Mouse (Mus musculus) lung, embryonic 14.5 days (tissue): ENCODE measurements around the gene Tns3. TPM values are rescaled to one million over a fixed set of nuclear protein-coding genes. Genes with fewer than 3 reads are reported as not detected.

Experiments
- ATAC-seq: fragments of 200-750 bp; cut with Nextera tagmentation; 2 replicates; pipeline ENCODE4 v1.8.0; 2017; ENCODE audit warnings: mild to moderate bottlenecking, moderate TSS enrichment, moderate library complexity; ENCODE audit not compliant: insufficient read depth
- DNase-seq: peaks from one replicate; pipeline ENCODE4 v3.0.0-alpha.2; 2015
- H3K27ac ChIP-seq: fragments of 300-500 bp; sonication (generic); 2 replicates; pipeline ENCODE4 v1.5.1; 2014; ENCODE audit warnings: low read depth, mild to moderate bottlenecking, moderate library complexity
- H3K27me3 ChIP-seq: fragments of 300-500 bp; sonication (generic); 2 replicates; pipeline ENCODE4 v1.6.1; 2014; ENCODE audit warnings: low read length, control low read depth; ENCODE audit not compliant: insufficient read depth
- H3K36me3 ChIP-seq: fragments of 300-500 bp; sonication (generic); 2 replicates; pipeline ENCODE4 v1.6.1; 2014; ENCODE audit warnings: control low read depth; ENCODE audit not compliant: insufficient read depth
- H3K4me1 ChIP-seq: fragments of 300-500 bp; sonication (generic); 2 replicates; pipeline ENCODE4 v1.6.1; 2014; ENCODE audit warnings: antibody characterized with exemption, control low read depth; ENCODE audit not compliant: insufficient read depth
- H3K4me2 ChIP-seq: fragments of 300-500 bp; sonication (generic); 2 replicates; pipeline ENCODE4 v1.6.1; 2014; ENCODE audit warnings: mild to moderate bottlenecking
- H3K4me3 ChIP-seq: fragments of 300-500 bp; sonication (generic); 2 replicates; pipeline ENCODE4 v1.5.1; 2014; ENCODE audit warnings: low read depth, low read length
- H3K9ac ChIP-seq: fragments of 300-500 bp; sonication (generic); 2 replicates; pipeline ENCODE4 v1.6.1; 2014
- H3K9me3 ChIP-seq: fragments of 300-500 bp; sonication (generic); 2 replicates; pipeline ENCODE4 v1.6.1; 2016; ENCODE audit warnings: low read depth, low read length, control low read depth
- CTCF ChIP-seq: IDR thresholded peaks from 2 replicates; pipeline ENCODE4 v1.5.1; 2016; ENCODE audit warnings: antibody characterized with exemption, low read depth
- WGBS: fragments of 180-500 bp; shearing (Covaris S2); extraction: QIAGEN DNeasy Blood & Tissue Kit; methylation state at CpG from one replicate; pipeline ENCODE4 v1.1.7; 2014; 5-methylcytosine and 5-hydroxymethylcytosine counted together
- polyA plus RNA-seq: library from polyadenylated mRNA; unstranded; fragments of >200 nt; fragmentation: Nextera tagmentation; extraction: Ambion mirVana; gene quantifications from 2 replicates; pipeline ENCODE4 v1.2.1, GENCODE M21; 2014

Tns3 gene
- polyA plus RNA-seq, 1 experiment from 2014 or later = 41.0 TPM

GRCm38 (mm10) chr11:8690633-8691032 is 26.3 kb upstream of the Tns3 start:
- Histone ChIP-seq H3K9me3 (no peaks in the 10 kb centered on the region), H3K27ac (no peak overlapping the region), H3K4me1 (peaks cover 31% of the 10 kb centered on the region), H3K27me3 (no peaks in the 10 kb centered on the region), H3K4me3 (no peak overlapping the region), H3K36me3 (no peaks in the 10 kb centered on the region), H3K4me2 (no peak overlapping the region), H3K9ac (no peak overlapping the region)
- ATAC-seq (no peak), DNase-seq (no peak)
- WGBS = 59% methylated on average over 4 of the region's 4 CpGs
- TF ChIP-seq CTCF = no peak

- no peaks in the 10 kb centered on the region for H3K27me3 ChIP-seq
- no peak overlapping the region for H3K27ac ChIP-seq
- no peak for TF ChIP-seq CTCF
- H3K36me3 ChIP-seq = no peaks in the 10 kb centered on the region
- no peak overlapping the region for H3K4me3 ChIP-seq
- DNase-seq = peak; percentile 47
- H3K4me2 ChIP-seq = no peak overlapping the region
- 74% methylated on average over 7 of the region's 7 CpGs for WGBS
- no peak overlapping the region for H3K9ac ChIP-seq
- H3K4me1 ChIP-seq = peaks cover 31% of the 10 kb centered on the region
- H3K9me3 ChIP-seq = no peaks in the 10 kb centered on the region
- ATAC-seq = no peak
These were observed 25.2 kb upstream of the Tns3 start for GRCm38 (mm10) chr11:8689515-8689914.

GRCm38 (mm10) chr11:8688907-8689306 is 24.6 kb upstream of the Tns3 start:
- Histone ChIP-seq H3K36me3 (no peaks in the 10 kb centered on the region), H3K4me2 (no peak overlapping the region), H3K4me3 (no peak overlapping the region), H3K9me3 (no peaks in the 10 kb centered on the region), H3K27me3 (no peaks in the 10 kb centered on the region), H3K27ac (no peak overlapping the region), H3K4me1 (peaks cover 31% of the 10 kb centered on the region), H3K9ac (no peak overlapping the region)
- TF ChIP-seq CTCF = no peak
- ATAC-seq (no peak), DNase-seq (no peak)
- 88% methylated on average over 8 of the region's 8 CpGs for WGBS

- WGBS = 66% methylated on average over 3 of the region's 3 CpGs
- H3K4me2 ChIP-seq = no peak overlapping the region
- TF ChIP-seq CTCF = no peak
- ATAC-seq (no peak), DNase-seq (no peak)
- no peaks in the 10 kb centered on the region for H3K27me3 ChIP-seq
- H3K27ac ChIP-seq = no peak overlapping the region
- H3K4me3 ChIP-seq = no peak overlapping the region
- H3K36me3 ChIP-seq = no peaks in the 10 kb centered on the region
- H3K9ac ChIP-seq = no peak overlapping the region
- no peaks in the 10 kb centered on the region for H3K9me3 ChIP-seq
- peaks cover 14% of the 10 kb centered on the region for H3K4me1 ChIP-seq
These were observed 22.2 kb upstream of the Tns3 start for GRCm38 (mm10) chr11:8686501-8686900.

- no peak for TF ChIP-seq CTCF
- no peaks in the 10 kb centered on the region for H3K36me3 ChIP-seq
- ATAC-seq = no peak
- 65% methylated on average over 1 of the region's 1 CpGs for WGBS
- no peak overlapping the region for H3K27ac ChIP-seq
- no peak overlapping the region for H3K9ac ChIP-seq
- no peak overlapping the region for H3K4me3 ChIP-seq
- DNase-seq = no peak
- no peaks in the 10 kb centered on the region for H3K27me3 ChIP-seq
- peaks cover 10% of the 10 kb centered on the region for H3K4me1 ChIP-seq
- no peaks in the 10 kb centered on the region for H3K9me3 ChIP-seq
- H3K4me2 ChIP-seq = no peak overlapping the region
These were observed 21.7 kb upstream of the Tns3 start for GRCm38 (mm10) chr11:8686061-8686460.

GRCm38 (mm10) chr11:8685195-8685594 is 20.9 kb upstream of the Tns3 start:
- Histone ChIP-seq H3K4me3 (no peak overlapping the region), H3K36me3 (no peaks in the 10 kb centered on the region), H3K27ac (no peak overlapping the region), H3K4me1 (peaks cover 6% of the 10 kb centered on the region; the same call in 1 of the 2 replicates), H3K27me3 (no peaks in the 10 kb centered on the region), H3K9ac (no peak overlapping the region), H3K9me3 (no peaks in the 10 kb centered on the region), H3K4me2 (no peak overlapping the region)
- DNase-seq (no peak), ATAC-seq (no peak)
- no peak for TF ChIP-seq CTCF
- 50% methylated on average over 3 of the region's 3 CpGs for WGBS

- WGBS = 87% methylated on average over 5 of the region's 5 CpGs
- H3K4me1 ChIP-seq = peaks cover 6% of the 10 kb centered on the region; the same call in 1 of the 2 replicates
- no peaks in the 10 kb centered on the region for H3K9me3 ChIP-seq
- H3K4me3 ChIP-seq = no peak overlapping the region
- DNase-seq (no peak), ATAC-seq (no peak)
- no peaks in the 10 kb centered on the region for H3K27me3 ChIP-seq
- no peak overlapping the region for H3K27ac ChIP-seq
- H3K9ac ChIP-seq = no peak overlapping the region
- no peaks in the 10 kb centered on the region for H3K36me3 ChIP-seq
- TF ChIP-seq CTCF = no peak
- H3K4me2 ChIP-seq = no peak overlapping the region
These were observed 19.9 kb upstream of the Tns3 start for GRCm38 (mm10) chr11:8684262-8684661.

GRCm38 (mm10) chr11:8681356-8681755 is 17.0 kb upstream of the Tns3 start:
- Histone ChIP-seq H3K9ac (no peak overlapping the region), H3K36me3 (no peaks in the 10 kb centered on the region), H3K4me3 (no peak overlapping the region), H3K9me3 (no peaks in the 10 kb centered on the region), H3K27ac (peak overlapping the region; percentile 82), H3K27me3 (no peaks in the 10 kb centered on the region), H3K4me2 (peak overlapping the region; percentile 21; the same call in 1 of the 2 replicates), H3K4me1 (peaks cover 10% of the 10 kb centered on the region; the same call in 1 of the 2 replicates)
- WGBS = 38% methylated on average over 3 of the region's 3 CpGs
- TF ChIP-seq CTCF = no peak
- peak; percentile 95 for DNase-seq
- ATAC-seq = peak; percentile 82
